Mouse (Mus musculus) C2C12 (cell line): ENCODE data around the gene Rab6a.

Source experiments
- CEBPB ChIP-seq: IDR thresholded peaks from one replicate; pipeline ENCODE4 v1.6.1; 2011; ENCODE audit warnings: low read depth, mild to moderate bottlenecking, control low read depth, moderate library complexity
- CTCF ChIP-seq: IDR thresholded peaks from one replicate; pipeline ENCODE4 v1.5.1; 2011; ENCODE audit not compliant: control insufficient read depth, insufficient read depth, insufficient read length
- FOSL1 ChIP-seq: IDR thresholded peaks from one replicate; pipeline ENCODE4 v1.8.0; 2011; ENCODE audit warnings: mild to moderate bottlenecking, low read length; ENCODE audit not compliant: poor library complexity, insufficient read depth, severe bottlenecking
- MAX ChIP-seq: IDR thresholded peaks from one replicate; pipeline ENCODE4 v1.6.1; 2011; ENCODE audit warnings: mild to moderate bottlenecking, control low read depth
- MYOD1 ChIP-seq: IDR thresholded peaks from one replicate; pipeline ENCODE4 v1.6.1; 2011; ENCODE audit warnings: low read depth; ENCODE audit not compliant: control insufficient read depth, insufficient read length
- USF1 ChIP-seq: IDR thresholded peaks from one replicate; pipeline ENCODE4 v1.6.1; 2011; ENCODE audit warnings: low read depth, mild to moderate bottlenecking, control low read depth, moderate library complexity

GRCm38 (mm10) chr7:100656739-100657138 lies 49.5 kb downstream of the Rab6a start:
- no peak for TF ChIP-seq CTCF
- TF ChIP-seq USF1: no peak
- no peak for TF ChIP-seq CEBPB
- TF ChIP-seq FOSL1: no peak
- TF ChIP-seq MYOD1: no peak
- no peak for TF ChIP-seq MAX
